Mouse (Mus musculus): ENCODE measurements around the gene Gm14305. TPM values are rescaled to one million over a fixed set of nuclear protein-coding genes. Genes with fewer than 3 reads are reported as not detected.

Gene Gm14305
- total RNA-seq (2023), result not detected

DNA sequence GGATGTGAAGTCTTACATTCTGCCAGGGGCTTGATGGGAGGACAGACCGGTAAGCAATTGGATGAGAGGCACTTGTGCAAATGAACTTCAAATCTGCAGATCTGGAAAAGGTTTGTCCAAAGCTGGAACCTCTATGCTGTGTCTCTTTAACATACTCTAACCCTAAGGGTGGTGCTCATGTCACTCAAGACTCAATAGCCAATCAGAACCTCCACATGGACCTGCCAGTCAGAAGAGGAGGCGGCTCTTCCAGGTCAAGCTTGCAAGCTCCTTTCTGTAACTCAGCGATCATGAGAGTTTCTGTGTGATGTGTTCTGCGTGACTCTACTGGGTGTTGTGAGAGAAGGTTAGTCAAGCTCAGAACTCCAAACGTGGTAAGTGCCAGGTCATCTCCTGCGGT is at the start of gene Gm14305:
TSS of gene Gm14305 (plus strand) at position 278 of the 400 bp plus-strand sequence.

DNA sequence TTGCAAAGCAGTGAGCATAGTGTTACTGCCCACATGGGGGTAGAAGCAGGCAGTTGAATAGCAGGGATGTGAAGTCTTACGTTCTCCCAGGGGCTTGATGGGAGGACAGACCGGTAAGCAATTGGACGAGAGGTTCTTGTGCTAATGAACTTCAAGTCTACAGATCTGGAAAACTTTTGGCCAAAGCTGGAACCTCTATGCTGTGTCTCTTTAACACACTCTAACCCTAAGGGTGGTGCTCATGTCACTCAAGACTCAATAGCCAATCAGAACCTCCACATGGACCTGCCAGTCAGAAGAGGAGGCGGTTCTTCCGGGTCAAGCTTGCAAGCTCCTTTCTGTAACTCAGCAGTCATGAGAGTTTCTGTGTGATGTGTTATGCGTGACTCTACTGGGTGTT is 37.9 kb upstream of the Gm14305 start, which contains the start of gene Zfp973:
TSS of gene Zfp973 (plus strand) at position 301 of the 400 bp plus-strand sequence.

Other genes with a start within 250 kb of the Gm14305 start
- 4.4 TPM for gene Gm14434, start 221.5 kb upstream of the Gm14305 start, total RNA-seq (2023)
- not detected for gene Zfp967, start 187.3 kb upstream of the Gm14305 start, total RNA-seq (2023)
- 4.5 TPM for gene Gm14308, start 72.0 kb upstream of the Gm14305 start, total RNA-seq (2023)
- gene Zfp973, start 37.8 kb upstream of the Gm14305 start, total RNA-seq (2023), result 6.4 TPM
- 0.46 TPM for gene Gm14295, start 90.3 kb downstream of the Gm14305 start, total RNA-seq (2023)
- not detected for gene Gm14408, start 122.8 kb downstream of the Gm14305 start, total RNA-seq (2023)
- gene Gm14296, start 219.5 kb downstream of the Gm14305 start, total RNA-seq (2023), result 0.86 TPM

Data from CD8-positive naive resting alpha-beta T cell, adult 57 days (primary cell).